Mouse (Mus musculus) hindbrain, embryonic 15.5 days (tissue): ENCODE results near the gene Matk. TPM values are rescaled to one million over a fixed set of nuclear protein-coding genes. Genes with fewer than 3 reads are reported as not detected.

ENCODE experiments used
- ATAC-seq: fragments of 200-750 bp; cut with Nextera tagmentation; 2 replicates; pipeline ENCODE4 v1.8.0; 2017; ENCODE audit warnings: low read depth, moderate number of reproducible peaks, moderate TSS enrichment; ENCODE audit not compliant: low FRiP score
- H3K27ac ChIP-seq: fragments of 300-500 bp; sonication (generic); replicated peaks from 2 replicates; pipeline ENCODE4 v1.5.1; 2015; ENCODE audit warnings: mild to moderate bottlenecking, inconsistent platforms
- H3K27me3 ChIP-seq: fragments of 300-500 bp; sonication (generic); 2 replicates; pipeline ENCODE4 v1.6.1; 2015; ENCODE audit warnings: control low read depth, inconsistent platforms
- H3K36me3 ChIP-seq: fragments of 300-500 bp; sonication (generic); 2 replicates; pipeline ENCODE4 v1.6.1; 2015; ENCODE audit warnings: control low read depth, inconsistent platforms
- H3K4me1 ChIP-seq: fragments of 300-500 bp; sonication (generic); replicated peaks from 2 replicates; pipeline ENCODE4 v1.6.1; 2015; ENCODE audit warnings: control low read depth, inconsistent platforms
- H3K4me2 ChIP-seq: fragments of 300-500 bp; sonication (generic); 2 replicates; pipeline ENCODE4 v1.6.1; 2015; ENCODE audit warnings: moderate library complexity, mild to moderate bottlenecking, inconsistent platforms
- H3K4me3 ChIP-seq: fragments of 300-500 bp; sonication (generic); 2 replicates; pipeline ENCODE4 v1.5.1; 2015; ENCODE audit warnings: mild to moderate bottlenecking, inconsistent platforms
- H3K9ac ChIP-seq: fragments of 300-500 bp; sonication (generic); 2 replicates; pipeline ENCODE4 v1.6.1; 2015; ENCODE audit warnings: inconsistent platforms
- H3K9me3 ChIP-seq: fragments of 300-500 bp; sonication (generic); 2 replicates; pipeline ENCODE4 v1.6.1; 2016; ENCODE audit warnings: control low read depth, inconsistent platforms
- WGBS: fragments of 180-500 bp; shearing (Covaris S2); methylation state at CpG from one replicate; pipeline ENCODE4 v1.1.7; 2015; 5-methylcytosine and 5-hydroxymethylcytosine counted together
- polyA plus RNA-seq: library from polyadenylated mRNA; unstranded; fragments of >200 nt; fragmentation: Nextera tagmentation; extraction: Ambion mirVana; gene quantifications from 2 replicates; pipeline ENCODE4 v1.2.1, GENCODE M21; 2015

The Matk gene
- polyA plus RNA-seq, 1 experiment from 2014 or later: 49.7 TPM

DNA sequence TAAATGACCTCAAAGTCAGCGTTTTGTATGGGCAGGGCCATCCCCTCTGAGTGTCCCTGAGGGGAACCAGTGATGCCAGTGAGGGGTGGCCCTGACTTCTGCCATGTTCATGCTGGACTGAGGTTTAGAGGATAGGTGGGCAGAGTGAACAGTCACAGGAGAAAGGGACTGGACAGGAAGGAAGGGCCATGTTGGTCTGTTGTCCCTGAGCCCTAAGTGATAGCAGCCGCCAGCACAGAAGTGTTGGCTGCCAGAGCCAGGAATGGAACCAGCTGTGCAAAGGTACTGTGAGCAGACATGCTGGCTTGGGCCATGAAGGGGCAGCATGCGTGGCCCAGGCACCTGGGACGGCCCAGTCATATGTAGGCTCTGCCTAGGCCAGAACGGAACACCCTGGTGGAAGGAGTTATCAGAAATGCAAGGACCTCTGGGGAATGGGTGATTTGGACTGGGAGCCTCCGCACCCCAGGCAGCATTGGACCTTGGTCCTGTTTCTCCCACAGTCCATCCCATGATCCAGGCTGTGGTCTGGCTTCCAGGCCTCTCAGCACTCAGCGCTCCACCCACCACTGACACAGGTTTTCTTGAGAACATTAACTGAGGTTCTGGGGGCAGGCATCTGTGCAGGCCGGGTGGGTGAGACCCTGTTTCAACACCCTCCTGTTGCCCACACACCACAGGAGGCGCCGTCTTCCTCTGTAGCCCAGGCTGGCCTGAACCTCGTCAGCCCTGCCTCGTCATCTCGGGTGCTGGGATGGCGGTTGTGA, 47.0 kb downstream of the Matk start:
- Histone ChIP-seq H3K4me2 (no peak overlapping the region), H3K27me3 (no peaks in the 10 kb centered on the region), H3K9ac (no peak overlapping the region), H3K9me3 (no peaks in the 10 kb centered on the region), H3K36me3 (no peaks in the 10 kb centered on the region), H3K4me3 (no peak overlapping the region), H3K27ac (no peak overlapping the region), H3K4me1 (peaks cover 46% of the 10 kb centered on the region)
- 86% methylated on average over 14 of the region's 14 CpGs for WGBS
- no peak for ATAC-seq

DNA sequence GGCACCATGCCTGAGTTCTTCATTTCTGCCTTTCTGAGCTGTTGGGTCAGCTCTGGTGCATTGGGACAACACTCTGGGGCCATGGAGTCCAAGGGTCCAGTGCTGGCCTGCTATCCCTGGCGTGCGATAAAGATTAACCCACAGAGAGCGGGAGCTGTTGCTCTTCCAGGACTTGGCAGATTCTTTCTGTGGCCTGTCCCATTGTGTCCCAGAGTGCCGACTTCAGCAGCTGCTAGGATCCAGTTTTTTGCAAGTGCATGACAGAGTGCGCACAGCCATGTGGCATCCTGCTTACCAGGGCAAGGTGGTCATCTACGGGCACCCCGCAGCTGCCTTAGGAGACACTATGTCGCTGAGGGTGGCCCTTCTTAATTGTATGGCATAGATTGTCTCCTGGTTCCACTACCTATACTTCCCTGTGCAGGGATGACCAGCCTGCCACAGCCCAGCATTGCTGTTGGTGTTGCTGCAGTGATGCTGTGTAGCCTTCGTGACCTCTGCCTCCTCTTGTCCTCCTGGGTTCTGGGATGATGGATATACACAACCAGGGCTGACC, 47.7 kb downstream of the Matk start:
- Histone ChIP-seq H3K36me3 (no peaks in the 10 kb centered on the region), H3K4me2 (no peak overlapping the region), H3K4me3 (no peak overlapping the region), H3K4me1 (peaks cover 39% of the 10 kb centered on the region), H3K27ac (no peak overlapping the region), H3K9ac (no peak overlapping the region), H3K27me3 (no peaks in the 10 kb centered on the region), H3K9me3 (no peaks in the 10 kb centered on the region)
- WGBS: 80% methylated on average over 9 of the region's 9 CpGs
- no peak for ATAC-seq

DNA sequence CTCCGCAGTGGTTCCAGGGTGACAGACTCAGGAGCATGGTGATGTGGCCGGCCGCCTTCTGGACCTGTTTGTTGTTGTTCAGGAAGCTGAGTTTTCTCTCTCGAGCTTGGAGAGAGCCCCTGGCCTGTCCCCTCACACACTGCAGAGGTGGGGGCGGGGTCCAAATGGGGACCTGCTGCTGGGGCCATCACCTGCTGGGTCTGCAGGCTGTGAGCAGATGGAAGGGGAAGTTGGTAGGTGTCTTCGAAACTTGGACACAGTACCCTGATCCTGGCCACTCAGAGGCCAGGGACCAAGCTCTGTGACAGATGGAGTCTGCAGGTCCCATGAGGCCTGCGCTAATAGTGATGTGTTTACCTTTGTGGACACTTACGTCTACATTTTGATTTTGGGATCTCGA, 48.6 kb downstream of the Matk start:
- no peak overlapping the region for H3K9ac ChIP-seq
- 81% methylated on average over 9 of the region's 9 CpGs for WGBS
- no peak for ATAC-seq
- H3K27me3 ChIP-seq: no peaks in the 10 kb centered on the region
- H3K9me3 ChIP-seq: no peaks in the 10 kb centered on the region
- no peak overlapping the region for H3K4me3 ChIP-seq
- peaks cover 1% of the 10 kb centered on the region; the same call in 1 of the 2 replicates for H3K36me3 ChIP-seq
- H3K4me2 ChIP-seq: no peak overlapping the region
- no peak overlapping the region for H3K27ac ChIP-seq
- H3K4me1 ChIP-seq: peaks cover 32% of the 10 kb centered on the region

DNA sequence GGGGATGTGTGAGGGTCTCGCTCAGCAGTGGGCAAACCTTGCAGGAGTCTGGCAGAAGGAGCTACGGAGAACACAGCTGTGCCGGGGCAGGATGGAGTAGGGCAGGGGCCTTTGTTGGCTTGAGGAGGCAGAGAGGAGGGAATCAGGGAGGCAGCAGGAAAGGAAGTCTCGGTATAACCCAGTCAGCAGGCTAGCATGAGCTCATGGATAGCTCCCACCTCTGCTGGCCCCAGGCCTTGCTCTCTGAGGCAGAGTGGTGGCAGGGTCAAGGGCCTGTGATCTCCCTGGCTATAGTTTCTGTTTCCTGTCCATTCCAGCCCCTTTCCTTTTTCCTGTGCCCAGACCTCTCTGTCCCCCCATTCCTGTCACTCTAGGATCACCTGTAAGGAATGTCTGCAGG, 49.6 kb downstream of the Matk start:
- H3K9ac ChIP-seq: no peak overlapping the region
- H3K9me3 ChIP-seq: no peaks in the 10 kb centered on the region
- H3K27me3 ChIP-seq: no peaks in the 10 kb centered on the region
- H3K36me3 ChIP-seq: peaks cover 11% of the 10 kb centered on the region
- H3K4me2 ChIP-seq: 0 out of 2 replicates have a peak overlapping the region, but pooled peaks have one; percentile 3
- no peak for ATAC-seq
- H3K4me1 ChIP-seq: peaks cover 31% of the 10 kb centered on the region
- WGBS: 50% methylated on average over 4 of the region's 4 CpGs
- no peak overlapping the region for H3K27ac ChIP-seq
- no peak overlapping the region for H3K4me3 ChIP-seq

DNA sequence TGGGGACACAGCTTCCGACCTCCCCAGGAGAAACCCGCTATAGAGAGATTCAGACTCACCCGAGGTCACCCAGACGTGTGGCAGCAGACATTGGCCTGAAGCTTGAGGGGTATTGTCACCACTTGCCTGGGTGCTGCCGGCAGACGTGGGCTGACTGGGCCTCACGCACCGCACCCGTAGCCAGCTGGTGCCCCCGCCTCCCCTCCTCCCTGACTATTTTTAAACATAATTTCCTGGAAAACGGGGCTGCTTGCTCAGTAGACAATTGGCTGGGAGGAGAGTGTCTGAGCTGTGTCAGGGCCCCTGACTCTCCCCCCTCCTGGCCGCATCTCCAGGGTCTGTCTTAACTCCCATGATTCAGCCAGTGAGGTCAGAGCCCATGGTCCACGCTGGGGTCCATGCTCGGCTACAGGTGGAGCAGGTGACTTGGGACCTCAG, 50.1 kb downstream of the Matk start:
- 74% methylated on average over 14 of the region's 14 CpGs for WGBS
- H3K9ac ChIP-seq: no peak overlapping the region
- ATAC-seq: no peak
- H3K4me2 ChIP-seq: 0 out of 2 replicates have a peak overlapping the region, but pooled peaks have one; percentile 3
- no peak overlapping the region for H3K4me3 ChIP-seq
- peaks cover 25% of the 10 kb centered on the region for H3K4me1 ChIP-seq
- no peaks in the 10 kb centered on the region for H3K9me3 ChIP-seq
- no peaks in the 10 kb centered on the region for H3K27me3 ChIP-seq
- H3K27ac ChIP-seq: no peak overlapping the region
- H3K36me3 ChIP-seq: peaks cover 16% of the 10 kb centered on the region

DNA sequence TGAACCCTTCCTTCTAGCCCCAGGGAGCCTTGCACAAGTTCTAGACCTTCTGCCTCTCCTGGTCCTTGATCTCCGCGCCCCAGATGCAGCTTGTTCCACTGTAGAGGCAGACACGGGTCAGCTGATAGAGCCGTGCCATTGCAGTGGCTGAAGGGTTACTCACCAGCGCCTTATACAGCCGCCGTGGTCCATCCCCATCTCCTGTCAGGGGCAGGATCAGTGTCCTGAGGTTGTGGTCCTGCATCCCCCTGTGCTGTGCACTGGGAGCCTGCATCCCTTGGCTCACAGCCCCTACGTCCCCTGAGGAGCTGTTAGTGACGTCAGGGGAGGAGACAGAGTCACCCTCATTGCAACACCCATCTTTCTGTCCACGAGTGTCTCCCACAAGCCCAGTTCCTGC, 50.5 kb downstream of the Matk start:
- no peak for ATAC-seq
- peaks cover 21% of the 10 kb centered on the region for H3K36me3 ChIP-seq
- H3K4me2 ChIP-seq: no peak overlapping the region
- H3K9ac ChIP-seq: no peak overlapping the region
- H3K27me3 ChIP-seq: no peaks in the 10 kb centered on the region
- peaks cover 25% of the 10 kb centered on the region for H3K4me1 ChIP-seq
- WGBS: 80% methylated on average over 10 of the region's 10 CpGs
- no peak overlapping the region for H3K27ac ChIP-seq
- H3K9me3 ChIP-seq: no peaks in the 10 kb centered on the region
- no peak overlapping the region for H3K4me3 ChIP-seq

DNA sequence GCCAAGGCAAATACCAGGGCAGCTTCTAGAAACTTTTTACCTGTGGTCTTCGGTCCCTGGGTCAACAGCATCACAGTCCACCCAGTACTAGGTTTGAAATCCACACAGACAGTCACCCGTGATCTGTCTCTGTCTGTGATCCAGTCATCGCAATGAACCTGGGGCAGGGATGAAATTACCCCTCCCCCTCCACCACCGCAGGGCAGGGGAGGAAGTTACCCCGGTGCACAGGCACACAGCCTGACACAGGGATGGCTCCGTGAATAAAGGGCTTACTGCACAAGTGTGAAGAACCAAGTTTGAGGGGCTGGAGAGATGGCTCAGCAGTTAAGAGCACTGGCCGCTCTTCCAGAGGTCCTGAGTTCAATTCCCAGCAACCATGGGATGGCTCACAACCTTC, 51.0 kb downstream of the Matk start:
- peaks cover 26% of the 10 kb centered on the region for H3K36me3 ChIP-seq
- H3K4me1 ChIP-seq: peaks cover 25% of the 10 kb centered on the region
- H3K4me3 ChIP-seq: no peak overlapping the region
- no peaks in the 10 kb centered on the region for H3K27me3 ChIP-seq
- H3K9me3 ChIP-seq: no peaks in the 10 kb centered on the region
- H3K4me2 ChIP-seq: no peak overlapping the region
- WGBS: 78% methylated on average over 7 of the region's 7 CpGs
- H3K9ac ChIP-seq: no peak overlapping the region
- ATAC-seq: no peak
- H3K27ac ChIP-seq: no peak overlapping the region

DNA sequence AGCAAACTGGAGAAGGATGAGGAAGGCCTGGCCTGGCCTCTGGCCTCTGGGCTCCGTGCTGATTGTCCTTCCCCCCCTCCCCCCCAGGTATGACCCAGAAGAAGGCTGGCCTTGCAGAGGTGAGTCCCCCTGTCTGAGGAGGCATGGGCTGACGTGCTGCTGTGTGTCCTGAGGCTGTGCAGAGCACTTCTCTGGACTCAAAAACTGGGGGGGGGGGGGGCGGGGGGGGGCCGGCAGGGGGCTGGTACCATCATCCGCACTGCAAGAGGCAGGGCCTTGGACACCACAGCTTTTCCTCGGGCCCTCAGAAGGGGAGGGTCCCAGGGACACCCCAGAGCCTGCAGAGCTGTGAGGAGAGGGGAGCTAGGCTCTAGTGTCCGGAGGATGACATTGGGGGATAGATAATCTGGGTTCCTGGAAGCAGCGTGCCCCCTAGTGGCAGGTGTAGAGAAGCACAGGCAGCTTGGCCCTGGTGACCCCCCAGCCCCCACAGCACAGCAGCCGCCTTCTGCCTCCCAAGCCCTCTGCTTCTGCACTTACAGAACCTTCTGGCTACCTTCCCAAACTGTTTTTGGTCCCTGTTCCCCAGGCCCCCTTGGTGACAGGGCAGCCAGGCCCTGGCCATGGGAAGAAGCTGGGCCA, 52.0 kb downstream of the Matk start:
- no peaks in the 10 kb centered on the region for H3K9me3 ChIP-seq
- no peak overlapping the region for H3K9ac ChIP-seq
- H3K27ac ChIP-seq: no peak overlapping the region
- H3K27me3 ChIP-seq: no peaks in the 10 kb centered on the region
- no peak overlapping the region for H3K4me3 ChIP-seq
- 30% methylated on average over 9 of the region's 9 CpGs for WGBS
- H3K36me3 ChIP-seq: peaks cover 34% of the 10 kb centered on the region
- no peak overlapping the region for H3K4me2 ChIP-seq
- no peak for ATAC-seq
- H3K4me1 ChIP-seq: peaks cover 21% of the 10 kb centered on the region; the same call in 1 of the 2 replicates

DNA sequence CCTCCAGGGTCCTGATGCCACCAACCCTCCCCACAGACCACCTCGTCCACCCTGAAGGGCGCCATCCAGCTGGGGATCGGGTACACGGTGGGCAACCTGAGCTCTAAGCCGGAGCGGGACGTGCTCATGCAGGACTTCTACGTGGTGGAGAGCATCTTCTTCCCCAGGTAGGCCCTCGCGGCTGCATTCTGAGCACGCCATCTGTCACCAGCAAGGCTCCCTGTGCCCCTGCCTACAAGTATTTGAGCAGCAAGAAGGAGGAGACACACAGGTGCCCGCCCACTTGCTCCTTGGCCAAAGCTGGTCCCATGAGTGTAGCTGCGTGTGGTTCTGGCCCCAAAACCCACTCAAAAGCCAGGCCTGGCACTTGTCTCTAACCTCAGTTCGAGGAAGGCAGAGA, 52.9 kb downstream of the Matk start:
- Histone ChIP-seq H3K9ac (no peak overlapping the region), H3K4me1 (peaks cover 21% of the 10 kb centered on the region; the same call in 1 of the 2 replicates), H3K27ac (no peak overlapping the region), H3K4me3 (no peak overlapping the region), H3K36me3 (peaks cover 44% of the 10 kb centered on the region), H3K9me3 (no peaks in the 10 kb centered on the region), H3K4me2 (no peak overlapping the region), H3K27me3 (no peaks in the 10 kb centered on the region)
- 94% methylated on average over 14 of the region's 14 CpGs for WGBS
- no peak for ATAC-seq

DNA sequence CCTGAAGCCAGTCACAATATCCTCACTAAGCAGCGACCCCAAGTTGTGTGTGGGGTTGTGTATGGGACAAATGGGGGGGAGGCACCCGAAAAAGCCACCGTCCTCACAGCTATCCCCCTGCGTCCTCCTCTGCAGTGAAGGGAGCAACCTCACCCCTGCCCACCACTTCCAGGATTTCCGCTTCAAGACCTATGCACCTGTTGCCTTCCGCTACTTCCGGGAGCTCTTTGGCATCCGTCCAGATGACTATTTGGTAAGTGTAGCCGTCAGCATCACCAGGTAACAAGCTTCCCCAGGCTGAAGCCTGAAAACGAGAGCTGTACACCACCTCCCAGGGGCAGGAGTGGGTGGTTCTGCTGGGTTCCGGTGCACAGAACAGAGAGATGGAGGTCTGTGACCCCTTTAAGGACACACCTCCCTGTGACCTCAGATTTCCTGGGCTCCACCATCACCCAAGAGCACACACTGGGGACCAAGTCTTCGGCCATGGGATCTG, 53.5 kb downstream of the Matk start:
- Histone ChIP-seq H3K4me2 (no peak overlapping the region), H3K4me3 (no peak overlapping the region), H3K9me3 (no peaks in the 10 kb centered on the region), H3K36me3 (peaks cover 49% of the 10 kb centered on the region), H3K4me1 (0 out of 2 replicates have a peak, but pooled peaks cover 20% of the 10 kb centered on the region), H3K27me3 (no peaks in the 10 kb centered on the region), H3K27ac (no peak overlapping the region), H3K9ac (no peak overlapping the region)
- WGBS: 94% methylated on average over 12 of the region's 12 CpGs
- no peak for ATAC-seq

DNA sequence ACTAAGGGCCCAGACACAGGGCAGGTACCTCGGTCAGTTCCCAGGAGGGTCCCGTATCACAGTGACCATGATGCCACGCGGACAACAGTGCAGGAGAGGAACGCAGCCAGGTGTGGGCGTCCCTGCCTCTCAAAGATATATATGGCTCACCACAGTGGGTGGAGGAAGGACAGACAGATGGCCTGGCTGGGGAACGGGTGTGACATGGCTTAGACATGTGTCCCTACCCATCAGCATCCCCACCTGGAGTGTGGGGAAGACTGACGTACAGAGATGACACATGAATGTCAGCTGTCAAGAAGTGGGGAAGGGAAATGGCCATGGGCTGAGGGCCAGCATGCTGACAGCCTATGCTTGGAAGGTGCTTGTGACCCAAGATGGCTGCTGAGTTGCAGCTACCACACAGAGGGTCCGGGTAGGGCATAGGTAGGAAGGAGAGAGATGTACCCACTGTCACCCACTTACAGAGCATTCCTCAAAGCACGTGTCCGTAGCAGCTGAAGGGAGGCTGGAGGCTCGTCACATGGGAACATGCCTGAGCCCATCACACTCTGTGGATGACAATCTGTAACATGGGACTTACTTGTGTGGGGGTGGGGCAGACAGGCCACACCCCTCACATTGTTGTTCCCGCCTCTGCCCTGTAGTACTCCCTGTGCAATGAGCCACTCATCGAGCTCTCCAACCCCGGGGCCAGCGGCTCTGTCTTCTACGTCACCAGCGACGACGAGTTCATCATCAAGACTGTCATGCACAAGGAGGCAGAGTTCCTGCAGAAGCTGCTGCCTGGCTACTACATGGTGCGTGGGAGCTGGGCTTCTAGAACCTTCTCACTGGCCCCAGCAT, 54.3 kb downstream of the Matk start:
- Histone ChIP-seq H3K27me3 (no peaks in the 10 kb centered on the region), H3K9ac (no peak overlapping the region), H3K27ac (no peak overlapping the region), H3K4me3 (no peak overlapping the region), H3K36me3 (peaks cover 57% of the 10 kb centered on the region), H3K9me3 (no peaks in the 10 kb centered on the region), H3K4me2 (no peak overlapping the region), H3K4me1 (0 out of 2 replicates have a peak, but pooled peaks cover 16% of the 10 kb centered on the region)
- no peak for ATAC-seq
- WGBS: 94% methylated on average over 21 of the region's 21 CpGs
